Mouse (Mus musculus): ENCODE results near the gene Itgb5.

DNA sequence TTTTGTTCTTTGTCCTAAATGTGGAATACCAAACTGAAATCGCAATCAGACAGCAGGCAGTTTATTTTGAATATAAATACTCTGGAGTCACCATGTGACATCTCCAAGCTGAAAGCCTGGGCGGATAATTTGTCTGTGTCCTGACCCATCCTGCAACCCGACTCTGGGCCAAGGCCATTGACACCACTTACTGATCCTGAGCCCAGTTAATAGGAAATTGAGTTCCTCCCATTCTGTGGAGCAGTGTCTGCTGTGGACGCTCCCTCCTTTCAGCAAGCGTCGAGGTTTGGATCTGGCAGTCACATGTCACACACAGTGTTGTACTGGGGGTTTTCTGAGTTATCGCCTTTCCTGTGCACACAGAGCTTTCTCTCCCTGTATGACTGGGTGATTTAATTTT, 66.2 kb downstream of the Itgb5 start:
- TF ChIP-seq CTCF (IDR thresholded peaks at IDR 0.05; ENCODE audit: insufficient read depth, low read length), result no peak
- TF ChIP-seq POLR2A (IDR thresholded peaks at IDR 0.05; ENCODE audit: borderline replicate concordance, extremely low read depth, low read depth, low read length), result no peak

Measured in lung, adult 2 months (tissue).